ENCODE assay signal across 16 mouse cellular contexts in the genomic region with DNA sequence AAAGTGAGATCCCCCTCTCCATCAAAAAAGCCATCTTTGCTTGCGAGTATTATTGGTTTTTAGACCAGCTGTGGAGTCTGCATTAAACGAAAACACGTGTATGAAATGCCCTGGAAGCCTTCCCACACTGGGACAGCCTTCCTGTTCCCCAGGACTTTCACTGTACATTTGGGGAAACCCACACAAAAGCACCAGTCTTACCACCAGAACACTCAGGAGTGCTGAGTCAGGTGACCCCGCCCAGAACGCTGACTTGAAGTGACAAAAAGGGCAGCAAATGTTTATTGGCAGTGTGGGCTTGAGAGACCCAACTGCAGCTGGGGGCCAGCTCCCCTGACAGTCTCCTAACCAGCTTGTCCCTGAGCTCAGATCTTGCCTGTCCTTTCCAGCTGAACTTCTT. TPM values are rescaled to one million over a fixed set of nuclear protein-coding genes. Genes with fewer than 3 reads are reported as not detected.
DNase-seq lines count a peak whose midpoint lies in the region; ATAC-seq and TF ChIP-seq lines count a peak whose summit lies in the region.
"Had no signal": no experiment of that assay in that cellular context is flagged by ENCODE, and none has a peak within 500 bp of the region (broad histone marks: within the 10 kb centered on the region; RNA-seq: fewer than 3 reads in every experiment).

No protein-coding gene starts in this region.

- H3K27me3 ChIP-seq in liver, postnatal 0 days (ENCODE audit: insufficient read depth, low read length), result peaks cover 3% of the 10 kb centered on the region; the same call in 1 of the 2 replicates
- no peaks in the 10 kb centered on the region for H3K27me3 ChIP-seq in embryonic facial prominence, embryonic 15.5 days
- H3K27me3 ChIP-seq in limb, embryonic 15.5 days, result no peaks in the 10 kb centered on the region
- H3K27me3 ChIP-seq in cerebellum, adult 2 months (ENCODE audit: control insufficient read depth, insufficient read depth, low read length), result no peaks in the 10 kb centered on the region
- no peaks in the 10 kb centered on the region for H3K27me3 ChIP-seq in forebrain, embryonic 14.5 days (replicated peaks; ENCODE audit: control insufficient read depth, insufficient read depth, low read length)
- H3K27me3 ChIP-seq: heart, embryonic 13.5 days; neural tube, embryonic 15.5 days had no signal

- H3K4me1 ChIP-seq in liver, postnatal 0 days (ENCODE audit: insufficient read depth), result peaks cover 2% of the 10 kb centered on the region; the same call in 1 of the 2 replicates
- peaks cover 17% of the 10 kb centered on the region for H3K4me1 ChIP-seq in embryonic facial prominence, embryonic 15.5 days
- H3K4me1 ChIP-seq in limb, embryonic 15.5 days, result peaks cover 21% of the 10 kb centered on the region
- no peaks in the 10 kb centered on the region for H3K4me1 ChIP-seq in cerebellum, adult 2 months (ENCODE audit: control insufficient read depth, insufficient read depth, low read length)
- peaks cover 14% of the 10 kb centered on the region for H3K4me1 ChIP-seq in forebrain, embryonic 14.5 days (ENCODE audit: control insufficient read depth, insufficient read depth, low read length)

- DNase-seq in liver, result peak; percentile 61
- DNase-seq in liver, postnatal 0 days, result no peak
- DNase-seq in NIH3T3 (ENCODE audit: low read depth), result peak; percentile 68
- DNase-seq in cerebellum, adult 2 months, result no peak
- no peak for DNase-seq in forebrain, embryonic 14.5 days (ENCODE audit: low spot score)
- no peak for DNase-seq in urinary bladder, postnatal 10 days (ENCODE audit: low spot score)
- DNase-seq: cerebellum, adult 8-10 months; gastrocnemius, postnatal 14 days; kidney, adult 8-10 months; lung, adult 18-20 months had no signal

- TF ChIP-seq EP300 in liver, postnatal 0 days (IDR thresholded peaks at IDR 0.05; ENCODE audit: low read depth), result no peak

- 35% methylated on average over 5 of the region's 5 CpGs for WGBS in liver, postnatal 0 days (ENCODE audit: insufficient replicate concordance)
- WGBS in embryonic facial prominence, embryonic 15.5 days, result 33% methylated on average over 5 of the region's 5 CpGs
- 15% methylated on average over 5 of the region's 5 CpGs for WGBS in limb, embryonic 15.5 days
- 62% methylated on average over 5 of the region's 5 CpGs for WGBS in cerebellum, adult 2 months
- WGBS in forebrain, embryonic 14.5 days, result 71% methylated on average over 5 of the region's 5 CpGs

- no peak overlapping the region for H3K27ac ChIP-seq in liver, postnatal 0 days (ENCODE audit: low read depth)
- peak overlapping the region; percentile 35; the same call in 1 of the 2 replicates for H3K27ac ChIP-seq in embryonic facial prominence, embryonic 15.5 days (replicated peaks)
- H3K27ac ChIP-seq in limb, embryonic 15.5 days, result peak overlapping the region; percentile 40
- no peak overlapping the region for H3K27ac ChIP-seq in cerebellum, adult 2 months (ENCODE audit: insufficient read depth, low read length)
- no peak overlapping the region for H3K27ac ChIP-seq in forebrain, embryonic 14.5 days (ENCODE audit: low read depth, low read length)
- H3K27ac ChIP-seq: heart, embryonic 13.5 days; left cerebral cortex, adult 2 months; neural tube, embryonic 15.5 days had no signal

- H3K36me3 ChIP-seq in liver, postnatal 0 days (replicated peaks; ENCODE audit: insufficient read depth, low read length), result no peaks in the 10 kb centered on the region
- no peaks in the 10 kb centered on the region for H3K36me3 ChIP-seq in embryonic facial prominence, embryonic 15.5 days
- H3K36me3 ChIP-seq in limb, embryonic 15.5 days, result no peaks in the 10 kb centered on the region
- H3K36me3 ChIP-seq in forebrain, embryonic 14.5 days (ENCODE audit: control insufficient read depth, insufficient read depth, low read length), result no peaks in the 10 kb centered on the region
- H3K36me3 ChIP-seq: heart, embryonic 13.5 days; neural tube, embryonic 15.5 days had no signal

- no peak for TF ChIP-seq POLR2A in cerebellum, adult 2 months (IDR thresholded peaks at IDR 0.05; ENCODE audit: borderline replicate concordance, insufficient read depth, low read length)

- no peak for ATAC-seq in liver, postnatal 0 days
- ATAC-seq in embryonic facial prominence, embryonic 15.5 days (ENCODE audit: insufficient number of reproducible peaks, low FRiP score, low TSS enrichment, low read depth), result no peak
- ATAC-seq in limb, embryonic 15.5 days (ENCODE audit: insufficient number of reproducible peaks, low FRiP score, low TSS enrichment, low read depth), result no peak
- ATAC-seq in forebrain, embryonic 14.5 days, result no peak
- ATAC-seq: forebrain, embryonic 16.5 days had no signal

- H3K9me3 ChIP-seq in liver, postnatal 0 days (ENCODE audit: low read length), result no peaks in the 10 kb centered on the region
- H3K9me3 ChIP-seq in embryonic facial prominence, embryonic 15.5 days (replicated peaks), result no peaks in the 10 kb centered on the region
- H3K9me3 ChIP-seq in limb, embryonic 15.5 days, result no peaks in the 10 kb centered on the region
- H3K9me3 ChIP-seq in forebrain, embryonic 14.5 days (replicated peaks; ENCODE audit: control insufficient read depth, low read length), result no peaks in the 10 kb centered on the region
- H3K9me3 ChIP-seq: heart, embryonic 13.5 days; neural tube, embryonic 15.5 days had no signal

- no peak overlapping the region for H3K4me3 ChIP-seq in liver, postnatal 0 days (ENCODE audit: low read depth, low read length)
- H3K4me3 ChIP-seq in embryonic facial prominence, embryonic 15.5 days (replicated peaks), result no peak overlapping the region
- H3K4me3 ChIP-seq in limb, embryonic 15.5 days, result no peak overlapping the region
- H3K4me3 ChIP-seq in cerebellum, adult 2 months (replicated peaks; ENCODE audit: insufficient read depth, low read depth, low read length), result no peak overlapping the region
- H3K4me3 ChIP-seq in forebrain, embryonic 14.5 days (ENCODE audit: low read depth, low read length), result no peak overlapping the region
- H3K4me3 ChIP-seq: heart, embryonic 13.5 days; left cerebral cortex, adult 2 months; neural tube, embryonic 15.5 days had no signal

- no peak for TF ChIP-seq CTCF in liver, postnatal 0 days (IDR thresholded peaks at IDR 0.05; ENCODE audit: low read depth)
- no peak for TF ChIP-seq CTCF in cerebellum, adult 2 months (IDR thresholded peaks at IDR 0.05; ENCODE audit: borderline replicate concordance, insufficient read depth, low read depth, low read length)

- no peak overlapping the region for H3K4me2 ChIP-seq in liver, postnatal 0 days (ENCODE audit: low read depth, low read length)
- no peak overlapping the region for H3K4me2 ChIP-seq in embryonic facial prominence, embryonic 15.5 days (replicated peaks)
- no peak overlapping the region for H3K4me2 ChIP-seq in limb, embryonic 15.5 days
- no peak overlapping the region for H3K4me2 ChIP-seq in forebrain, embryonic 14.5 days (ENCODE audit: low read length)
- H3K4me2 ChIP-seq: heart, embryonic 13.5 days; neural tube, embryonic 15.5 days had no signal

- no peak overlapping the region for H3K9ac ChIP-seq in liver, postnatal 0 days (replicated peaks)
- no peak overlapping the region for H3K9ac ChIP-seq in embryonic facial prominence, embryonic 15.5 days
- H3K9ac ChIP-seq in limb, embryonic 15.5 days, result no peak overlapping the region
- no peak overlapping the region for H3K9ac ChIP-seq in forebrain, embryonic 14.5 days (ENCODE audit: low read length)
- H3K9ac ChIP-seq: heart, embryonic 13.5 days; neural tube, embryonic 15.5 days had no signal

RNA-seq across cellular contexts. Expression of a gene that starts 0.9 kb away (rescaled TPM):
- polyA plus RNA-seq in liver, postnatal 0 days (2015; fragmentation: Nextera tagmentation; extraction: Ambion mirVana), result 23.1 and 23.4 TPM in 2 replicates
- polyA plus RNA-seq in embryonic facial prominence, embryonic 15.5 days (2015; fragmentation: Nextera tagmentation; extraction: Ambion mirVana), result 495 and 497 TPM in 2 replicates
- 463 and 504 TPM in 2 replicates for polyA plus RNA-seq in limb, embryonic 15.5 days (2015; fragmentation: Nextera tagmentation; extraction: Ambion mirVana)
- polyA plus RNA-seq in cerebellum, adult 2 months (2012; rRNA removed), result 515 and 542 TPM in 2 replicates
- polyA plus RNA-seq in forebrain, embryonic 14.5 days (2014; fragmentation: Nextera tagmentation; extraction: Ambion mirVana), result 545 and 577 TPM in 2 replicates

Comparison
In these comparisons a context has a peak if more than half of its experiments do, and no peak if none do; other contexts are left out.
1. DNase-seq: peak in liver (single experiment) and NIH3T3 (single experiment); none in liver, postnatal 0 days (single experiment), cerebellum, adult 2 months (0 of 2), forebrain, embryonic 14.5 days (single experiment) and urinary bladder, postnatal 10 days (single experiment).
2. H3K27ac ChIP-seq: peak in embryonic facial prominence, embryonic 15.5 days (single experiment) and limb, embryonic 15.5 days (single experiment); none in liver, postnatal 0 days (single experiment), cerebellum, adult 2 months (single experiment) and forebrain, embryonic 14.5 days (single experiment).
3. RNA of a gene that starts 0.9 kb away (polyA plus RNA-seq): 545 to 577 TPM in forebrain, embryonic 14.5 days, 515 to 542 TPM in cerebellum, adult 2 months, 495 to 497 TPM in embryonic facial prominence, embryonic 15.5 days and 463 to 504 TPM in limb, embryonic 15.5 days; 23.1 to 23.4 TPM in liver, postnatal 0 days; every median in the first group is over 10 times any median in the second.